Mouse (Mus musculus) adipocyte (in vitro differentiated cells): ENCODE measurements around the gene Tmem251.

Experiments
- DNase-seq: peaks from one replicate; pipeline ENCODE4 v3.0.0-alpha.2; 2016; ENCODE audit warnings: low spot score

Tmem251 gene

DNA sequence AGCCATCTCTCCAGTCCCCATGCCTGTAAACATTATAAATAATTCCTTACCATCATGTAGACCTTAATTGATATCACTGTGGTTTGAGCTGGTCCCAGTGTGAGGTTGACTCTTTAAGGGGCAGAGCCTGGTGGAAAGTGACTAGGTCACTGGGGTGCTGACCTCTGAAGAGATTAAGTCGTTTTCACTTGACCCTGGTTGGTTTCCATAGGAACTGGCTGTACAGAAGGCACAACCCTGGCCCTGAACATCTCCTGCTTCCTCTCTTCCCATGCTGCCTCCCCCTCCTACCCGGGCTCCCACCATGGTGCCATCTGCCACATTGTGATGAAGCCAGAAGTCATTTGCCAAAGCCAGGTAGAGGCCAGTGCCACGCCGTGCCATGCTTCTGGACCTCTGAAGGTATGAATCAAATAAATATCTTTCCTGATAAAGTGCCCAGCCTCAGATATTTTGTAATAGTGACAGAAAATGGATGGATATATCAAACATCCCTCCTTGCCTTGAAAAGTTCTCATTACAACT lies 32.6 kb upstream of the Tmem251 start:
- no peak for DNase-seq

DNA sequence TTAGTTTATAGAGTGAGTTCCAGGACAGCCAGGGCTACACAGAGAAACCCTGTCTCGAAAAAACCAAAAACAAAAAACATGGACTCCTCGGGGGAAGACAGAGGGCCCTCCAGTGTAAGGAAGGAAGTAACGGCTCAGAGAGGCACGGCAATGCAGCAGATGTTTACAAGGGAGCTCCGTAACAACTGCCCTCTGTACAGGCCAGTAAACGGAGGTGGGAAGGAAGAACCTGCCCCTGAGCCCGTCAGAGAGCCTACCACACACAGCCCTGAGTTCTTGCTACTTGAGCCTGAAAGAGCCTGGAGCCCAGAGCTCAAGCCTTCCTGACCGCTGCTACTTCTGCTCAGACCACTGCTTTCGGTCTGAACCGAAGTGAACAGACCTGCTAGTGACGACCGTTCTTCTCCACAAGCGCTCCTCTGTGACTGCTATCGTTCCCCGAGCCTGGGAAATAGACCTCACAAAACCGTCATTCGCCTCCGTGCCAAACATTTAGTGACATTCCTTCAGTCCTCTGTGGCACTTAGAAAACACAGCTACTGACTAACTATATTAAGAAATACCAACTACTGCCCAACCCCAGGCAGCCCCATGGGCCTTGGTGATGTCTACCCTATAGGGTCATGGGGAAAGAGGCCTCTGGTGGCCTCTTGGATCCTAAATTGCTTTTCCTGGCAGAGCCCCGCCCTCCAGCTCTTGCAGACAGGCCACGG lies 30.3 kb upstream of the Tmem251 start:
- no peak for DNase-seq

DNA sequence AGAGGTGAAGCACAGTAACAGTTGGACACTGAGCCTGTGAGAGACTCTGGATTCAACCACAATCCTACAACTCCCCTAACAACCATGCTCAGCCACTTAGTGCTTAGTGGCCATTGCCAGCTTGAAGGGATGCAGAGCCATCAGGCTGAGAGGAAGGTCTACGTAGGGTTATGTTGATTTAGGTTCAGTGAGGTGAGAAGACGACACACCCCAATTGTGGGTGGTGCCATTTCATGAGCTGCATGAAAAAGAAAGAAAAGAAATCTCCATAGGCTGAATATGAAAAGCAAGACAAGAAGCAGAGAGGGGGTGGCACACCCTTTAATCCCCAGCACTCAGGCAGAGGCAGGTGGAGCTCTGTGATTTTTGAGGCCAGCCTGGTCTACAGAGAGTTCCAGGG lies 29.4 kb upstream of the Tmem251 start:
- no peak for DNase-seq

DNA sequence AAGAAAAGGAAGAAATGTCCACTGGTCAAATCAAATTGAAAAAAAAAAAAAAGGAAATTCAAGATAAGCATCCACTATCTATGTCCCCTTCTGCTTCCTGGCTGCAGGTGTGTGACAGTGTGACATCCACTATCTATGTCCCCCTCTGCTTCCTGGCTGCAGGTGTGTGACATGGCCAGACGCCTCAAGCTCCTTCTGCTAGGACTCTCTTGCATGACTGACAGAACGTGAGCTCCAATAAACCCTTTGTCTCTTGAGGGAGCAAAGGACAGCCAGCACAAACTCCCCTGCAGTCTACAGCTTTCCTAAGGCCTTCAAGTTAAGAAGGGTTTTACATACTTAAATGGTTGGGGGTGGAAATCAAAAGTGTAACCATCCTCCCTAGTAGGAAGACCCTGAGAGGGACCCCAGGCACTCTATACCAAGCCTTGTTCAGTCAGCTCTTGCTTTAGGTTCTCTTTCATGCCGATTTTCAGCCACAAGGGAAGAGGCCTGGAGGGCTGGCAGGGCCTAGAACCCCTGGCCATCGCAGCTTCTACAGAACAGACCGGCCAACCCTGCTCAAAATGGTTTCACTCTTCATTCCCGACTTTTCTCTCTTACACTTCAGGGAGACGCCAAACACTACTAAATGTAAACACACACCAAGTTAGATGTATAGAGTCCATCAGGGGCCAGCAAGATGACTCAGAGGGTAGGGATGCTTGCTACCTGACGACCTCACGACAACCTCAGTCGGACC lies 28.7 kb upstream of the Tmem251 start:
- DNase-seq, result no peak

DNA sequence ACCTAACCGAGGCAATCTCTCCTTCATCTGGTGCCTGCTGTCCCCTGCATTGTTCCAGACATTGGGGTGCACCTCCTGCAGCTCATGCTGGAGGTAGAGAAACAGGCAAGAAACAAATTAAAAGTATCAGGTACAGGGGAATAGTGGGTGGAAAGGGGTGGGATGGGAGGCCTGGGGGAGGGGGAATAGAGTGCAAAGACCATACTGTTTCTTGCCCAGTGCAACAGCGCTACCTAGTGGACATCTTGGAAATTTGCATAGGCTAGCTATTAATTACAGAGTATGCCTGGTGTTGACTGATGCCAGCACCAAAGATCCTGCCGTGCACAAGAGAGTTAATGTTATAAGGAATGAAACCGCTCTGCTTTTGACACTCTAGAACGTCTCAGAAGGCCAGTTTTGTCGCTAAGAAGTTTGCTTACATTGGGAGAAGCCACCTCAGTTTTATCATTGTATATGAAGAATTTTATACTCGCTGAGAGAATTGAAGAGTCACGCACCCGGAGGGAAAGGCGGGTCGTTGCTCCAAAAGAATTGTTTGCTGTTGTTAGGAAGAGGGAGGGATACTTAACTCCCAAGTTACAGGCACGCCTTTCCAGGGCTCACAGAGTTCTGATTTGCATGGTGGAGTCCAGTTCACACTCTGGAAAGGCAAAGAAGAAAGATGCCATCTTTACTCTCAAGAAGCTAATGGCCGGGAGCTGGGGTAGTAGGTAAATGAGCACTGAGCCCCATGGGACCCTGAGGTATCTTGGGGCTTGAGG lies 23.8 kb upstream of the Tmem251 start:
- DNase-seq, result peak; percentile 68

DNA sequence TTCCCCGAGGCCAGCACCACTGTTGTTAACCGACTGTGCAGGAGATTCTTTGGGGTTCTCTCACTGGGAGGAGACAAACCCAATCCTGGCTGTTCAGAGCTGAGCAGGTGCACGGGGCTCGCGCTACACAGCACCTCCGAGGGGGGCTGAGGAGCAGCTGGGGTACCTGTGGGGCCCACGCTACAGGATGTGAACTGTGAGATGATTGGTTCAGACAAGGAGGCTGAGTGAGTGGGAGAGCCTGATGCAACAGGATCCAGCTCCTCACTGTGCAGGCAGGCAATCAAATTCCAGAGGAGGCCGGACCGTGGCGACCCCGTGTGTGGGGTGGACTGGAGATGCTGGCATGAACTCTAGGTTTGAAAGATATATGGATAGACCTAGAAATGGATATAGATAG lies 21.1 kb upstream of the Tmem251 start:
- no peak for DNase-seq

DNA sequence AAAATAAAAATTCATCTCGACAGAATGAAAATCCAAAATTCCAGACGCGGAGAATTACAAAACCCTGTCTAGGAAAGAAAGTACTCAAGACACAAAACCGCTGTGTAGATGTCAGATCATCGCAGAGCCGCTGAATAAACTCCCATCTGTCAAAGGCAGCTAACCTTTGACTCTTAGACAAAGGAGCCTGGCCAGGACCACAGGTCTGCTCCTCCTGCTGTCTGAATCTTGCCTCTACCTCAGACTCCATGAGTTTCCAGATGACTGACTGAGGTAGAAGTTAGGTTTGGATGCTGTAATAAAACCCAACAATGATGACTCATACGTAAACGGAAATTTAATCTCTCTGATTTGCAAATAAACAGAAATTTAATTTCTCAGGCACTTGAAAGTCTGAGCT lies 20.6 kb upstream of the Tmem251 start:
- no peak for DNase-seq

- no peak for DNase-seq
These were observed 19.7 kb upstream of the Tmem251 start for GRCm38 (mm10) chr12:102723861-102724260.

DNA sequence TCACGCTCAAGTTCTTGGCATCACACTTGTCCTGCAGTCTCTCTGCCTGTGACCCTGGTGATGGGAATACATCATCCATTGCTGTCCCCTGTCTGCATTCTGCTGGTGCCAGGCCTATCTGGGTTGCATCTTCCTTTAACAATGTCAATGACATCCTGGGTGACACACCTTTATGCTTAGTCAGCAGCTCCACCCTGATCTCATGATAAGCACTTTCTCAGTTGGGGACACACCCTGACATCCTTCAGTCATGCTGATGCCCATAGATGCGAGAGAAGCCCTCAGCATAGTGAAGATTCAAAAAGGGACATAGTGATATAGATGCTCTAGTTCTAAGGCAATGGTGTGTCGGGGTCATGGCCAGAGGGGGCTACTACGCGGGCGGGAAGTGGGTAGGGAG lies 18.4 kb upstream of the Tmem251 start:
- DNase-seq, result no peak

GRCm38 (mm10) chr12:102725761-102726175 lies 17.8 kb upstream of the Tmem251 start:
- no peak for DNase-seq

- no peak for DNase-seq
These were observed 13.4 kb upstream of the Tmem251 start for GRCm38 (mm10) chr12:102729855-102730797.

- no peak for DNase-seq
These were observed 12.6 kb upstream of the Tmem251 start for GRCm38 (mm10) chr12:102730798-102731619.

DNA sequence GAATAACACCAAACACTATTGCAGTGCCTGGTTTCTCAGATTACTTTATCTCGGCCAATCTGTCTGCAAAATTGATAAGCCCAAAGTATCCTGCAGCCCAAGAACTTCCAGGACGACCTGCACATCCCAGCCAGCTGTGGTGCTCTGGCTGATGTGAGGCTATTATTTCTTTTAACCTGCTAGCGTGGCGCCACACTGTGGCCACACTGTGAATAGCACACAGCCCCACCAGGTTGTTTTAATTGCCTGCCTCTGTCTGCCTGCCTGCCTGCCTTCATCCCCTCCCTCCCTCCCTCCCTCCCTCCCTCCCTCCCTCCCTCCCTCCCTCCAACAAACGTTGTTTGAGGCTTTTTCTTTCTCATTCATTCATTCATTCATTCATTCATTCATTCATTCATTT lies 10.2 kb upstream of the Tmem251 start:
- peak; percentile 52 for DNase-seq

DNA sequence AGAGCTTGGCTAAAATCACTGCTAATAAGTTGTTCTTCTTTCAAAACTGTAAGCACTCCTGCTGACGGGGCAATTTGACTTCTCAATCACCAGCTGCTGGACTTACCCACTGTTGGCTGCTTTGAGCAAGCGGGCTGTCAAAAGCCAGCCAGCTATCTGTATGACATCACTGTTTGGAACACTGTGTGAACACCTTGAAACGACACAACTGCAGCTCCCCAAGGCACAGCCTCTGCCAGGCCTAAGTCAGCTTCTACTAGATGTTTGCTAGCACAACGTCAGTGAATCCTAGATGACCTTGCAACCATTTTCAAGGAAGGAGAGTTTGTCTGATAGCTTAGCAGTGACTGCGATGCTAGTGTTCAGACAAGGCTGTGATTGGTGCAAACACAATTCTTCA lies 4.5 kb upstream of the Tmem251 start:
- DNase-seq, result no peak

GRCm38 (mm10) chr12:102740285-102740684 lies 3.3 kb upstream of the Tmem251 start:
- no peak for DNase-seq

DNA sequence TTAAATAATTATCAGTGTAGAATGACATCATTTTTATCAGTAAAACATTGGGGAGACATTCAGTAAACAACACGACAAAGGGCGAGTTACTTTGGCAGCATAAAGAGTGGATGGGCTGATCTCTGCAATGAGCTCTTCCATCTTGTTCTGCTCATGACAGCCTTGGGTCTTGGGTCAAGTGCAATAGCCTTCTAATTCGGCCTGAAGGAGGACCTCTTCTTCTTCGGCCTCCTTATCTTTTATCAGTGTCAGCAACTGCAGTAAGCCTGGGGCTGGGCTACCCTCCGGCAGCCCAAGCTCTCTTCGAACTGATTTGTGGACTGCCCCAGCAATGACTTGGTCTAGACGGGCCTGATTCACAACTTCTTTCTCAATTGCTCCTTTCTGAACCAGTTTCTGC lies 1.5 kb upstream of the Tmem251 start:
- no peak for DNase-seq

- no peak for DNase-seq
These were observed 450 bp upstream of the Tmem251 start for GRCm38 (mm10) chr12:102743036-102743588.

DNA sequence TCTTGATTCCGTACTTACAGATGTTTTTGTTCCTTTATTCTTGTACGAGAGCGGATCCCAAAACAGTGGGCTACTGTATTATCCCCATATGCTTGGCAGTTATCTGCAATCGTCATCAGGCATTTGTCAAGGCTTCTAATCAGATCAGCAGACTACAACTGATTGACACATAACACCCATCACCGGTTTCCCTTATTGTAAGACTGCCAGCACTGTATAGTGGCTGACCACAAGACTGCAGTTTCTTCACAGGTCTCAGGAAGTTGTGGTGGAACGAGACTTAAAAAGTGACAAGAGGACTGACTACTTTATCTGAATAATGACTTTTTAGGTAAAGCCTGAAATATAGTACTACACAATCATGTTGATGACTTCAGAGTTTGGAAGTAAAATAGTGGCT lies 1.3 kb downstream of the Tmem251 start:
- DNase-seq, result peak; percentile 29

DNA sequence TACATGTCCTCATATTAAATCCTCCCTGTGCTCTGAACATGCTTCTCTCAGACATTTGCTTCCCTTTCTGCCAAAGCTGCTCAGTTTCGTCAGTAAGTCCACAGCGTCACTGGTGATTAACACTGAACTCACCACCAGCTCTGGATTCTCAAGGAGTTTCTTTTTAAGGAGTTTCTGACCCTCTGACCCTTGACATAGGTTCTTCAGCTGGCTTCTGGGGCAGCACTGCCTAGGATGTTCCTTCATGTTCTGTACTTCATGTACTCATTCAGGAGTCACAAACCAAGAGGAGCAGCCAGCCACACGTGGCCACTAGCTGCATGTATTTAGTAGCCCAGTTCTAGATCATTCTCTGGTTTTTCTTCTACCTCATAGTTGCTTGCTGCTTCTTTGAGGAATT lies 4.7 kb downstream of the Tmem251 start:
- DNase-seq, result peak; percentile 21

DNA sequence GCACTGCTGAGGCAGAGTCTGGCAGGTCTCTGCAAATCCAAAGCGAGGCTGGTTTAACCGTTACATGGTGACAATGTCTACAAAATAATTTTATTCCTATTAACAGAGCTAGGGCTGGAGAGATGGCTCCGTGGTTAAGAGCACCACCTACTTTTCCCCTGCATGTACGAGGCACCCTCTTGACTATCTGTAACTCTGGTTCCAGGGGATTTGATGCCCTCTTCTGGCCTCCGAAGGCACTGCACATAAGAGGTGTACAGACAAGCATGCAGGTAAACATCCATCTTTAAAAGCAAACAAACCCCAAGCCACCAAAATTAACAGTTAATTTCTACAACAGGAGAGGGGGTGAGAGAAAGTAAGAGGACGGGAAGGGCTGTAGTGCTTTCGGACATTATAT lies 12.7 kb downstream of the Tmem251 start:
- no peak for DNase-seq
